Mouse (Mus musculus) left cerebral cortex, postnatal 4 days (tissue): ENCODE measurements at regions not wholly inside any gene's neighbourhood (a gene's known extent, or its start where the extent isn't known, plus 50 kb on each side); places are given as distances from the start of the nearest gene placed in this dataset.

Experiments used
- DNase-seq: peaks from one replicate; pipeline ENCODE4 v3.0.0-alpha.2; 2022
- intact Hi-C: fragments of 180-260 bp; cut with DNase I; formaldehyde crosslinking; loops from one replicate; pipeline ENCODE4 v1.15.1; 2025

DNA sequence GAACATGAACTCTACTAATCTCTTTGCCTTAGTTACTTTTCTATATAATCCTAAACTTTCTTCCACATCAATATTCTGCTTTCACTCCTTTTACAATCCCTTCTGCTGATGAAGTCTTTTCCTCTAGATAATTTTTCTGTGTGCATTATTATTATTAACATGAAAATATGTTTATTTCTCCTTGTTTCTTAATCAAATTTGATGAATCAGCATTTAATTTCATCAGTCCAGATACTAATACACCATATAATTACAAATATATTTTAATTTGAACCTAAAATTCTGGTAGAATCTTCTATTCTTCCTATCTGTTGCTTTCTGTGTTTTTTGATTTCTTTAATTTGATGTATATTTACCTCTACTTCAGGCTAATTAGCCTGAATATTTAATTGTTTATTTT lies 365.5 kb downstream of the Dcdc2c start:
- intact Hi-C loops, result no loop called here
- no peak for DNase-seq

DNA sequence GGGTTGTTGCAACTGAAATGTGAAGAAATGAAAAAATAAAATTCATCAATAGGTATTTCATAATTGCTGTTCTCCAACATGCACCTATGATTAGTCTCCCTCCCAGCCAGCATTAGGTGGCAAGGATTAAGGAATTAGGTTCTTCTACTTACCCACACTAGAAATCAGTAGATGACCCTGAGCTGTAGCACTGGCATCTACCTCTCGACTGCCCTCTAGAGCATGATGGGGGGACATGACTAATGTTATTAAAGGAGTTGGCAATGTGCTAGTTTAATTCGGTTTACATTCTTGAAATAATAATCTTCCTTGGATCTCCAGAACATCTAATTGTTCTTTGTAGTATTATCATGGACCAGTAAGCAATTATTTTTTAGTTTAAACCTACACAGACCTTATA lies 370.9 kb downstream of the Dcdc2c start:
- intact Hi-C loops, result no loop called here
- DNase-seq, result no peak

- intact Hi-C loops, result no loop called here
- DNase-seq, result no peak
Measured at GRCm38 (mm10) chr12:28176016-28176415, 376.2 kb downstream of the Dcdc2c start.

GRCm38 (mm10) chr12:28174078-28174477 lies 378.1 kb downstream of the Dcdc2c start:
- no peak for DNase-seq
- intact Hi-C loops, result no loop called here

DNA sequence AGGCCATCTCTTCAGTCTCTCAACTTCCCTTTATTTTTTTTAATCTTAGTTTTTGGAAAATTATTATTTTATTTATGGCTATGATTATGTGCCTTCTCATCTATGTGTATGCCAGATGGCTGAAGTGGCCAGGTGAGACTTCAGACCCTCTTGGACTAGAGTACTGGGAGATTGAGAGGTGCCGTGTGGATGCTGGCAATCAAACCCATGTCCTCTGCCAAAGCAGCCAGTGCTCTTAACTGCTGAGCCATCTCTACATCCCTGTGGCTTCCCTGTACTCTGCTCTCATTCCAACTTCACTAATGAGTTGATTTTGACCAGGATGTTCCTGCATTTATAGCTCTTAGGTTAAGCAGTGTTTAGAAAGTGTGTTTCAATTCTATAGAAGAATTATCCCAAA lies 393.4 kb downstream of the Dcdc2c start:
- intact Hi-C loops, result no loop called here

DNA sequence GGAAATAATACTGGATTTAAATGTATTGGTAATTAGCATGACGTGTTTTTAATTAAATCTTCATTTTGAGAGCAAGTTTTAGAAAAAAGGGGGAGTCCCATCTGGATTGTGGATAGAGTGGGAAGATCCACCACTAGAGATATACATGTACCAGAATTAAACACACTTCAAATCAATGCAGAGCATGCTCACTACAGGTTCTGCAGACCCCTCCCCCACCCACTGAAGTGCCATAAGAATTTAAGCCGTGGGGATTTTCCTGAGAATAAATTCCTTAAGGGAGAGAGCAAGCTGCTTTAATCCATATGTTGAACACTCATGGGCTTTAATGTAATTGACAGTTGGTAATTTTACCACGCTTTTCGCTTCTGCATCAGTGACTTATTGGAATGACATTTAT lies 401.4 kb downstream of the Dcdc2c start:
- DNase-seq, result no peak
- intact Hi-C loops, result no loop called here

More for the DNA sequence above, 393.4 kb downstream of the Dcdc2c start:
- DNase-seq, result no peak

DNA sequence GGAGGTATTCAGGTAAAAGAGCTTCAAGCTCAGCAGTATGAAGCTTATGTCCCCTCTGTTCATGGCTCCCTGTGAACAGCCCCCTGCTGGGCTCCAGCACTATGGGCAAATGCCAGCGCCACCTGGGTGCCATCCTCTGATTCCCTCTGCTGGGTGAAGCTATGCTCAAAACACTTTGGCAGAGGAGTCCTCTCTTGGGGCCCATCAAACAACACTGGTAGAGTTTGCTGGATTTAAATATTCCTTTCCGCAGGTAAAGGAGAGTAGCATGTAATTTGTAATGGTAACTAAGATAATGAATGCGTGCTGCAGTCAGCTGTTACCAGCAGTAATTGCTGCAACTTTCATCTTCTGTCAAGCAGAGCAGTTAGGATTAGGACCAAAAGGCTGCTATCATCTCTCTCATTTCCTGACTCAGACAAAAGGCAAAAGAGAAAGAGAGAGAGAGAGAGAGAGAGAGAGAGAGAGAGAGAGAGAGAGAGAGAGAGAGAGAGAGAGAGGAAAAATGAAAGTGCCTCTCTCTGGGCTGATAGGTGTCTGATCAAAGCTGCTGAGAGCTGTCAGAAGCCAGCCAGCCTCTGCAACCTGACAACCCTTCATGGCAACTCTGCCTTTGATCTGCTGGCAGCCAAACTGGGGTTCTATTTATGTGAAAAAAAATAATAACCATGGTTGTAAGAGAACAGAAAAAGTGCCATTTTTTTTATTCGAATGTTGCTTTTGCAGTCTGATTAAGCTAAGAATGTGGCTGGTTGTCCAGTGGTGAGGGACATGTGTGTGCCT lies 416.2 kb downstream of the Dcdc2c start:
- no peak for DNase-seq
- intact Hi-C loops, result no loop called here

- DNase-seq, result no peak
- intact Hi-C loops, result no loop called here
Measured at GRCm38 (mm10) chr12:28122766-28123165, 429.4 kb downstream of the Dcdc2c start.

DNA sequence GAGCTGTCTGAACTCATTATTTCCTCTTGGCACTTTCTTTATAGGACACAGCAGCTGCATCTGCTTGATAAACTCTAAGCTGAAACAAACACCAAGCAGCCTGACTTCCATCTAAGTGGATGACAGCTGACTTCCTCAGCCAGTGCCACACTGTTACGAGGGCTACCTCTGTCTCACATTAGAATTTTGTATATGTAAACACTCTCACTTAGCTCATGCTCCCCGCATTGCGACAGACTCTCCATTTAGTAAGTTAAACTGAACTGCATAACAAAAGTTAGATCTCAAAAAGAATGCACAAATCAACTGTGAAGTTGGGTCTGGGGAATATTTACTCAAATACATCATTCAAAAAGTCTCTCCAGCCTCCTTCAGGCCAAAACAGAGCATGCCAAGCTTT lies 432.1 kb downstream of the Dcdc2c start:
- intact Hi-C loops, result no loop called here
- DNase-seq, result no peak

DNA sequence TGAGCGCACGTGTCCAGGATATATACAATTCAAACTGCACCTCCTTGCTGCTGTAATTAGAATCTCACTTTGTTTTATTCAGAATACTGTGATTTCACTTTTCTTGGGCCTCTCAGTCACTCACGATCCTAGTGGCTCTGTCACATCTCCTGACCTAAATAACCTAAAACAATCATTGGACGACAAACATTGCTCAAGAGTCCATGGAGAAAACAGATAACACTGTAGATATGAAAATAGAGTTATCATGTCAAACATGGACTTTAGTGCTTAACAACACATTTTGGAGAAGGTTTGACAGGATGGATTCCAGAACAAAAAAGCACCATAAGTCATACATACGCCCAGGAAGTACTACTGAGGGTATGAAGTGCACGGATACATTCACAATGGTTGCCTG lies 461.5 kb downstream of the Dcdc2c start:
- intact Hi-C loops, result no loop called here
- DNase-seq, result no peak

GRCm38 (mm10) chr12:28085460-28085859 lies 466.7 kb downstream of the Dcdc2c start:
- intact Hi-C loops, result no loop called here
- no peak for DNase-seq

GRCm38 (mm10) chr12:28076606-28077005 lies 475.6 kb downstream of the Dcdc2c start:
- DNase-seq, result no peak
- intact Hi-C loops, result no loop called here

DNA sequence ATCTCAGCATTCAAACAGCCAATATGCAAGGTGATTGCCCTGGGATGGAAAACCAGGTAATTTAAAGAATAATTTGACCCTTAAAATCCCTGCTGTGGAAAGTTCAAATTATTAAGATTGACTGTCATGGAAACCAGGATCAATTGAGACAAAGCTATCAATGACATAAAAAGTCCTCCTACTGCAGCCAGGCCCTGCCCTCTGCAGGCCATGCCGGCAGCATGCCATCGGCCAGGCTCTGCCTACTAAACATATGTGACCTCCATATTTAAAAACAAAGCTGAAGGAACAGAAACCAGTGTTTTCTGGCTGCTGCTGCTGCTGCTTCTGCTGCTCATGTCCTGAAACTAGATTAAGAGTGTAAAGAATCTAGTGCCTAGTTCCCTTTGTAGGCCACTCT lies 483.6 kb downstream of the Dcdc2c start:
- DNase-seq, result no peak
- intact Hi-C loops, result no loop called here

- DNase-seq, result no peak
- intact Hi-C loops, result no loop called here
Measured at GRCm38 (mm10) chr12:28060281-28060680, 491.9 kb downstream of the Dcdc2c start.

GRCm38 (mm10) chr12:28055518-28056280 lies 496.5 kb downstream of the Dcdc2c start:
- intact Hi-C loops, result no loop called here
- peak; percentile 94 for DNase-seq

- intact Hi-C loops, result no loop called here
- no peak for DNase-seq
Measured at GRCm38 (mm10) chr12:28054444-28054843, 497.8 kb downstream of the Dcdc2c start.

DNA sequence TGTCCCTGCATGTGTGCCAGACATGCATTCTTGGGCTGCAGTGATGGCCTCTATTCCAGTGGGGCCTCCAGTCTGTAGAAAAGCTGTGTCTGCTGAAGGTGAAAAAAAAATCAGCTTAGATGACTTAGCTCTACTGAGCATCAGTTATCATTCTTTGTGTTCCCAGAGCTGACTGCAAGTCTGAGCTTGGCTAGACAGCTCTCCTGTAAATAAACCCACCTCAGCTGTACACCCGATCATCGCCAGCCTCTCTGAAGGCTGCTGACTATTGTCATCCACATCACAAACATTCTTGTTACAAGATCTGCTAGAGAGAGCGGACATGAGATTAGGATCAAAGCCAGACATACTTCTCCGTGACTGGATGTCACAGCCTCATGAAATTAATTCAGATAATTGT lies 504.2 kb downstream of the Dcdc2c start:
- no peak for DNase-seq
- intact Hi-C loops, result no loop called here

DNA sequence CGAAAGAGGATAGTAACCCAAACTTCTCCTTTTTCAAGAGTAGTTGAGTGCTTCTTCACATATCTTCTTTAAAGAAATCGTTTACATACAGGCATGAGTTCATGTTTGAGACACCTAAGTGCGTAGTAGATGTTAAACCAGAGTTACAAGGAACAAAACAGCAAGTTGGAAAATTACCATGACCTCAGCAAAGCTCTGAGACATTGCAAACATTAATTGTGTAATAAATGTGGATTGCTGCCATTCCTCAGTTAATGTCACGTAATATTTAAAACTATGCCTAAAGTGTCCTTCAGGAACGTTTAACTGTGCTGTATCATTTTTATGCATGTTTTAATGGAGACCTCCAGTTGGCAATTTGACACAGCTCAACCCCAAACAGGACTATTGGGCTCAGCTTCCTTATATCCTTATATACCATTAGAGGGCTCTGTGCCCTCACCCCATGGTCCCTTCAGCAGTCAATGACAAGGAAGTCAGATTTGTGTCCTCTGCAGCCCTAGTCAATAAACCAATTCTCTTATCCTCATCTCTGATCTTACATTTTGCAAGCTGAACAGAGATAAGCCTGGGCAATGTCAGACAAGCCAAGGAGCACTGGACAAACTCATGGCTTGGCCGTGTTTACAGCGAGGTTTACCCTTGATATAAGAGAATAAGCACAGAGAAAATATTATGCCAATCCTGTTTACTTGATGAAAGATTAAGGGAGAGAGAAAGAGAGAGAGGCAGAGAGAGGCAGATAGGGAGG lies 513.9 kb downstream of the Dcdc2c start:
- no peak for DNase-seq
- intact Hi-C loops, result no loop called here

- intact Hi-C loops, result no loop called here
- no peak for DNase-seq
Measured at GRCm38 (mm10) chr12:27999170-27999569, 553.0 kb downstream of the Dcdc2c start.

- DNase-seq, result no peak
- intact Hi-C loops, result no loop called here
Measured at GRCm38 (mm10) chr12:27992152-27992551, 560.0 kb downstream of the Dcdc2c start.

DNA sequence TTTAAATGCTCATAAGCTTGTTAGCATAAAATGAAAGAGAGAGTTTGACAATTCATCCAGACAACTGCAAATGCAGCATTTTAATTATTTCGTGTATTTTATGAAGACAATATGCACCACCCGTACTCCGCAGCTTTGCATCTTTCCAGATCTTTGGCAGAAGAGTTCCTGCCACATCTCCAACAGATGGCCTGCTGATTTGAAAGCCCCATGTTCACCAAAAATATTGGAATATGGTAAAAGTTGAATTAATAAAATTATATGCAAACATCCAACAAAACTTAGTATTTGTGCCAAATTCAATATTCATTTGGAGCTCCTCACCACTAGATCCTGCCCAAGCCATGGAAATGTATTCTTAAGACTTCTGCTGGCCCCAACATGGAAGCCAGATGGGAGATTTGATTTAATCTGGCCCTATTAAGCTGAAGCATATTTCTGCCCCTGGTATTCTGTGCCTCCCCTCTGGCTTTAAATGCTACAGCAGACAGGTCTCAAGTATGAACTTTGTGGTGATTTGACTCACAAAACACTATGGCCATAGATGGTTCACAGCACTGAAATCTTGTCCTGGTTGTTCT lies 567.8 kb downstream of the Dcdc2c start:
- DNase-seq, result no peak
- intact Hi-C loops, result loop anchor here (10.0 kb wide), 1 partner anchor 640 kb away; the partner anchor contains the start of gene Sox11
